Mouse (Mus musculus) CH12.LX (cell line): ENCODE data around the gene Cxcr5. TPM values are rescaled to one million over a fixed set of nuclear protein-coding genes. Genes with fewer than 3 reads are reported as not detected.

ENCODE experiments used
- DNase-seq: peaks from one replicate; pipeline ENCODE4 v3.0.0-alpha.2; 2013; ENCODE audit errors: extremely low read depth
- H3K27ac ChIP-seq: 2 replicates; pipeline ENCODE4 v1.5.1; 2012; ENCODE audit warnings: low read depth, mild to moderate bottlenecking, control low read depth, moderate library complexity; ENCODE audit not compliant: insufficient read depth
- H3K27me3 ChIP-seq: replicated peaks from 2 replicates; pipeline ENCODE3; 2012; ENCODE audit warnings: inconsistent platforms
- H3K36me3 ChIP-seq, 2 experiments: replicated peaks in 1 of 2; 2 replicates each; pipeline versions ENCODE3 to v1.6.1; 2012; ENCODE audit warnings: inconsistent platforms in 1 of 2, low read length in 1 of 2, mild to moderate bottlenecking in 1 of 2, mixed read lengths in 1 of 2, moderate library complexity in 1 of 2; ENCODE audit not compliant: control insufficient read depth in 1 of 2, insufficient read depth in 1 of 2
- H3K4me1 ChIP-seq, 2 experiments: 2 replicates each; pipeline ENCODE4 v1.6.1; 2012; ENCODE audit warnings: inconsistent platforms in 1 of 2, moderate library complexity in 1 of 2; ENCODE audit not compliant: insufficient read depth in 2 of 2, control insufficient read depth in 1 of 2
- H3K4me2 ChIP-seq: 2 replicates; pipeline ENCODE4 v1.6.1; 2012; ENCODE audit warnings: low read depth, mild to moderate bottlenecking, control low read depth; ENCODE audit not compliant: poor library complexity, insufficient read depth, severe bottlenecking
- H3K4me3 ChIP-seq, 3 experiments: fragments of 150-350 bp in 1 of 3; sonication (generic) in 1 of 3; replicated peaks in 1 of 3; 2 replicates each; pipeline versions ENCODE3 to v1.5.1; 2011 to 2012; ENCODE audit warnings: low read depth in 2 of 3, low read length in 2 of 3, mild to moderate bottlenecking in 2 of 3, moderate library complexity in 2 of 3, control low read depth in 1 of 3, improper control_type of control experiment in 1 of 3, inconsistent platforms in 1 of 3, mixed read lengths in 1 of 3; ENCODE audit not compliant: poor library complexity in 1 of 3
- H3K79me2 ChIP-seq: replicated peaks from 2 replicates; pipeline ENCODE4 v1.6.1; 2012; ENCODE audit warnings: mild to moderate bottlenecking, moderate library complexity; ENCODE audit not compliant: control insufficient read depth, poor library complexity, insufficient read depth, severe bottlenecking; ENCODE audit errors: extremely low read depth
- H3K9ac ChIP-seq: 2 replicates; pipeline ENCODE4 v1.6.1; 2012; ENCODE audit warnings: low read depth, mild to moderate bottlenecking, control low read depth, moderate library complexity; ENCODE audit not compliant: insufficient read depth
- H3K9me3 ChIP-seq: replicated peaks from 2 replicates; pipeline ENCODE3; 2012; ENCODE audit warnings: low read length, inconsistent platforms, mixed read lengths
- BHLHE40 ChIP-seq: IDR thresholded peaks from 2 replicates; pipeline ENCODE4 v1.6.1; 2011; ENCODE audit warnings: mild to moderate bottlenecking, low read depth, low read length, improper control_type of control experiment
- CHD1 ChIP-seq: IDR thresholded peaks from 2 replicates; pipeline ENCODE4 v1.6.1; 2012; ENCODE audit warnings: low read depth, low read length, improper control_type of control experiment, inconsistent platforms
- CHD2 ChIP-seq: IDR thresholded peaks from 2 replicates; pipeline ENCODE4 v1.6.1; 2011; ENCODE audit warnings: low read length, improper control_type of control experiment
- ELF1 ChIP-seq: IDR thresholded peaks from 2 replicates; pipeline ENCODE4 v1.6.1; 2014; ENCODE audit warnings: low read depth, mild to moderate bottlenecking, inconsistent platforms, low read length, improper control_type of control experiment
- ETS1 ChIP-seq: conservative IDR thresholded peaks from 2 replicates; pipeline ENCODE4 v1.6.1; 2012; ENCODE audit warnings: low read depth, mild to moderate bottlenecking, inconsistent platforms, low read length, improper control_type of control experiment, moderate library complexity
- HCFC1 ChIP-seq: IDR thresholded peaks from 2 replicates; pipeline ENCODE4 v1.6.1; 2012; ENCODE audit warnings: low read depth, mild to moderate bottlenecking, inconsistent platforms, low read length, improper control_type of control experiment
- IRF4 ChIP-seq: IDR thresholded peaks from 2 replicates; pipeline ENCODE4 v1.6.1; 2014; ENCODE audit warnings: low read depth, mild to moderate bottlenecking, inconsistent platforms, low read length, improper control_type of control experiment
- JUND ChIP-seq: conservative IDR thresholded peaks from 2 replicates; pipeline ENCODE4 v1.6.1; 2011; ENCODE audit warnings: low read depth, low read length, improper control_type of control experiment
- MAFK ChIP-seq: IDR thresholded peaks from 2 replicates; pipeline ENCODE4 v1.6.1; 2011; ENCODE audit warnings: low read length, improper control_type of control experiment; ENCODE audit not compliant: insufficient replicate concordance
- MAX ChIP-seq: IDR thresholded peaks from 2 replicates; pipeline ENCODE4 v1.6.1; 2011; ENCODE audit warnings: low read length, improper control_type of control experiment
- MAZ ChIP-seq: IDR thresholded peaks from 2 replicates; pipeline ENCODE4 v1.6.1; 2012; ENCODE audit warnings: low read depth, mild to moderate bottlenecking, inconsistent platforms, low read length, improper control_type of control experiment, moderate library complexity
- MEF2A ChIP-seq: IDR thresholded peaks from 2 replicates; pipeline ENCODE4 v1.6.1; 2014; ENCODE audit warnings: low read depth, mild to moderate bottlenecking, inconsistent platforms, low read length, improper control_type of control experiment, borderline replicate concordance
- MYC ChIP-seq: IDR thresholded peaks from 2 replicates; pipeline ENCODE4 v1.6.1; 2011; ENCODE audit warnings: low read depth, mild to moderate bottlenecking, improper control_type of control experiment, low read length
- NELFE ChIP-seq: IDR thresholded peaks from 2 replicates; pipeline ENCODE4 v1.6.1; 2011; ENCODE audit warnings: low read depth, low read length, improper control_type of control experiment
- POLR2A ChIP-seq: IDR thresholded peaks from 2 replicates; pipeline ENCODE4 v1.6.1; 2011; ENCODE audit warnings: low read depth, mild to moderate bottlenecking, improper control_type of control experiment, low read length
- RAD21 ChIP-seq: IDR thresholded peaks from 2 replicates; pipeline ENCODE4 v1.6.1; 2011; ENCODE audit warnings: low read depth, mild to moderate bottlenecking, low read length, improper control_type of control experiment, moderate library complexity
- SIN3A ChIP-seq: IDR thresholded peaks from 2 replicates; pipeline ENCODE4 v1.6.1; 2012; ENCODE audit warnings: low read length, improper control_type of control experiment, inconsistent platforms
- SMC3 ChIP-seq: IDR thresholded peaks from 2 replicates; pipeline ENCODE4 v1.6.1; 2011; ENCODE audit warnings: low read depth, low read length, improper control_type of control experiment
- TBP ChIP-seq: conservative IDR thresholded peaks from 2 replicates; pipeline ENCODE4 v1.6.1; 2011; ENCODE audit warnings: low read depth, low read length, improper control_type of control experiment
- TCF12 ChIP-seq: IDR thresholded peaks from 2 replicates; pipeline ENCODE4 v1.6.1; 2014; ENCODE audit warnings: low read depth, mild to moderate bottlenecking, inconsistent platforms, low read length, improper control_type of control experiment
- UBTF ChIP-seq: IDR thresholded peaks from 2 replicates; pipeline ENCODE4 v1.6.1; 2012; ENCODE audit warnings: low read depth, mild to moderate bottlenecking, inconsistent platforms, low read length, improper control_type of control experiment, moderate library complexity
- USF1 ChIP-seq: IDR thresholded peaks from 2 replicates; pipeline ENCODE4 v1.6.1; 2014; ENCODE audit warnings: low read depth, mild to moderate bottlenecking, inconsistent platforms, low read length, improper control_type of control experiment
- USF2 ChIP-seq: conservative IDR thresholded peaks from 2 replicates; pipeline ENCODE4 v1.6.1; 2011; ENCODE audit warnings: low read depth, low read length, improper control_type of control experiment
- ZMIZ1 ChIP-seq: IDR thresholded peaks from 2 replicates; pipeline ENCODE4 v1.6.1; 2012; ENCODE audit warnings: low read depth, mild to moderate bottlenecking, inconsistent platforms, low read length, improper control_type of control experiment
- ZNF384 ChIP-seq: IDR thresholded peaks from 2 replicates; pipeline ENCODE4 v1.6.1; 2012; ENCODE audit warnings: low read depth, low read length, improper control_type of control experiment, inconsistent platforms
- dilution Hi-C: fragments of 300-500 bp; cut with MboI; formaldehyde crosslinking; loops from 2 replicates; pipeline ENCODE4 v1.14.3; 2020; ENCODE audit warnings: low sequenced_read_pairs; ENCODE audit not compliant: extremely low pct_unique_long_range_greater_than_20kb, extremely low pct_ligation_motif_present
- in situ Hi-C: fragments of 300-500 bp; cut with MboI; formaldehyde crosslinking; loops from 3 replicates; pipeline ENCODE4 v1.14.3; 2019; ENCODE audit warnings: low sequenced_read_pairs, low pct_ligation_motif_present, low pct_unique_long_range_greater_than_20kb, mixed read lengths
- polyA plus RNA-seq: library from polyadenylated mRNA; unstranded; fragments of >175 nt; gene quantifications from 2 replicates; pipeline ENCODE4 v1.2.1, GENCODE M21; 2012; ENCODE audit warnings: low read depth; ENCODE audit not compliant: insufficient read length
- total RNA-seq, 2 experiments: library from RNA; depleted of rRNA; stranded (reverse); fragments of 300-350 nt in 1 of 2; fragments of >200 nt in 1 of 2; gene quantifications; 2 replicates each; pipeline ENCODE4 v1.2.3; 2012 to 2014

Gene Cxcr5
- total and polyA plus RNA-seq, 3 experiments = 30.2 to 93.4 (median 70.5) TPM

DNA sequence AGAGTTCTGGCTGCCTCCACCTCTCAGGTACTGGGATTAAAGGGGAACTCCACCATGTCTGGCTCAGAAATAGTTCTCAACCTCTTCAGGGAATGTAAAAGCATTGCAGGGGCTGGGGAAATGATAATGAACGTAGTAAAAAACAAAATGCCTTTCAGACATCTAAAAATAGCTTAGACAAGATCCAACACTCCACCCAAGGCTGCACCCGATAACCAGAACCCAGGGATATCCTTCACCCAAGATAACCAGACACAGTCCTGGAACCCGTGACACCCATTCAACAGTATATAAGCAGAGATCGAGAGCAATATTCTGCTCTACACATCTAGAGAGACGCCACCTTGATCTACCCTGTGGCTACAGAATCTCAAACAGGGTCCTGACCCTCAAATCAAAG lies 18.4 kb upstream of the Cxcr5 start:
- H3K4me2 ChIP-seq = 0 out of 2 replicates have a peak overlapping the region, but pooled peaks have one; percentile 68
- H3K4me1 ChIP-seq = peaks cover 14 to 65% of the 10 kb centered on the region in 2 experiments; a peak in 3 of 4 replicates
- no peak overlapping the region for H3K4me3 ChIP-seq
- H3K9me3 ChIP-seq = peaks cover 11% of the 10 kb centered on the region
- no peaks in the 10 kb centered on the region for H3K27me3 ChIP-seq
- H3K36me3 ChIP-seq = no peaks in the 10 kb centered on the region
- no peaks in the 10 kb centered on the region for H3K79me2 ChIP-seq
- H3K27ac ChIP-seq = no peak overlapping the region
- peak; percentile 16; the same call in 1 of the 2 replicates for TF ChIP-seq CHD2
- TF ChIP-seq USF1 = no peak
- TF ChIP-seq CHD1 = 0 out of 2 replicates have a peak, but pooled peaks have one; percentile 39
- no peak for DNase-seq
- H3K9ac ChIP-seq = no peak overlapping the region
- dilution Hi-C loops = no loop called here
- in situ Hi-C loops = no loop called here

DNA sequence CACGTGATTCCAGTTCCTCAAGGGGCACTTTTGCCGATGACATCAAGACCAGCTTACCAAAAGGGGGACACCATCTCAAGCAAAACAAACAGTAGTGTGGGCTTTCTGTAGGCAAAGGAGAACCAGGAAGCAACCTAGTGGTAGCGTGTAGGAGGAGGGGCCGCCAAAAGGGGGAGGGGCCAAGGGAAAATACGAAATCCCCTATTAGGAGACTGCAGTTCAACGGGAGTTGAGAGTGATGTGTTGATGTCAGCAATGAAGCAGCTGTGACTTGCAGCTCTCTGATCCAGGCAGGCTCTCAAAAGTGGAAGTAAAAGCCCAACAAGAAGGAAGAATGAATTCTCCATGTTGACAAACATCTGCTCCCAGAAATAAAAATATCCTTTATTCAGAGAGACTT lies 17.7 kb upstream of the Cxcr5 start:
- H3K27ac ChIP-seq = peak overlapping the region; percentile 36; the same call in 1 of the 2 replicates
- no peaks in the 10 kb centered on the region for H3K79me2 ChIP-seq
- peak; percentile 92 for DNase-seq
- peak overlapping the region; percentile 68 for H3K4me2 ChIP-seq
- H3K4me1 ChIP-seq = peaks cover 20 to 72% of the 10 kb centered on the region in 2 experiments
- TF ChIP-seq ZNF384 (no peak), RAD21 (no peak), HCFC1 (no peak), NELFE (no peak), MAZ (no peak), ELF1 (peak; percentile 86), USF2 (no peak), MAX (0 out of 2 replicates have a peak, but pooled peaks have one; percentile 5), BHLHE40 (peak; percentile 65), ZMIZ1 (no peak), MYC (no peak), USF1 (no peak), MAFK (peak; percentile 17; the same call in 1 of the 2 replicates), JUND (no peak), ETS1 (peak; percentile 71), POLR2A (peak; percentile 52; the same call in 1 of the 2 replicates), IRF4 (no peak), UBTF (no peak), SIN3A (no peak), CHD2 (0 out of 2 replicates have a peak, but pooled peaks have one; percentile 13), TCF12 (no peak), MEF2A (0 out of 2 replicates have a peak, but pooled peaks have one; percentile 52), TBP (no peak; the same call in 1 of the 2 replicates), SMC3 (no peak)
- peaks cover 10% of the 10 kb centered on the region for H3K9me3 ChIP-seq
- in situ Hi-C loops (no loop called here), dilution Hi-C loops (no loop called here)
- no peak overlapping the region for H3K4me3 ChIP-seq
- no peaks in the 10 kb centered on the region for H3K36me3 ChIP-seq
- no peaks in the 10 kb centered on the region for H3K27me3 ChIP-seq
- no peak overlapping the region for H3K9ac ChIP-seq
